Mouse (Mus musculus) heart, embryonic 16.5 days (tissue): ENCODE measurements around the gene Tmem125. TPM values are rescaled to one million over a fixed set of nuclear protein-coding genes. Genes with fewer than 3 reads are reported as not detected.
A peak's percentile ranks its signal among the peaks of the same experiment; 100 is the strongest.
"Not testable (repeated sequence)": the region's sequence is repeated elsewhere in the genome, so short reads cannot be mapped to it uniquely, and the experiment has no call there.

Experiments
- ATAC-seq: fragments of 200-750 bp; cut with Nextera tagmentation; replicated peaks from 2 replicates; pipeline ENCODE4 v1.8.0; 2017; ENCODE audit warnings: moderate number of reproducible peaks; ENCODE audit not compliant: insufficient read depth, low FRiP score; ENCODE audit errors: extremely low read depth
- H3K27ac ChIP-seq: fragments of 300-500 bp; sonication (generic); 2 replicates; pipeline ENCODE4 v1.5.1; 2014; ENCODE audit warnings: mild to moderate bottlenecking, low read length, control low read depth, moderate library complexity
- H3K27me3 ChIP-seq: fragments of 300-500 bp; sonication (generic); 2 replicates; pipeline ENCODE4 v1.6.1; 2014; ENCODE audit warnings: low read length, mixed read lengths; ENCODE audit not compliant: control insufficient read depth, insufficient read depth
- H3K36me3 ChIP-seq: fragments of 300-500 bp; sonication (generic); 2 replicates; pipeline ENCODE4 v1.6.1; 2014; ENCODE audit not compliant: control insufficient read depth, insufficient read depth
- H3K4me1 ChIP-seq: fragments of 300-500 bp; sonication (generic); 2 replicates; pipeline ENCODE4 v1.6.1; 2014; ENCODE audit warnings: low read length, mixed read lengths; ENCODE audit not compliant: control insufficient read depth, insufficient read depth
- H3K4me2 ChIP-seq: fragments of 300-500 bp; sonication (generic); 2 replicates; pipeline ENCODE4 v1.6.1; 2014; ENCODE audit warnings: low read depth, mild to moderate bottlenecking, control low read depth, low read length
- H3K4me3 ChIP-seq: fragments of 300-500 bp; sonication (generic); 2 replicates; pipeline ENCODE4 v1.5.1; 2014; ENCODE audit warnings: mild to moderate bottlenecking, control low read depth, low read length
- H3K9ac ChIP-seq: fragments of 300-500 bp; sonication (generic); 2 replicates; pipeline ENCODE4 v1.6.1; 2014; ENCODE audit warnings: low read length, control low read depth
- H3K9me3 ChIP-seq: fragments of 300-500 bp; sonication (generic); replicated peaks from 2 replicates; pipeline ENCODE4 v1.6.1; 2016; ENCODE audit warnings: low read length; ENCODE audit not compliant: control insufficient read depth
- WGBS: fragments of 180-500 bp; shearing (Covaris S2); extraction: QIAGEN DNeasy Blood & Tissue Kit; methylation state at CpG from one replicate; pipeline ENCODE4 v1.1.7; 2014; 5-methylcytosine and 5-hydroxymethylcytosine counted together
- polyA plus RNA-seq: library from polyadenylated mRNA; unstranded; fragments of >200 nt; fragmentation: Nextera tagmentation; extraction: Ambion mirVana; gene quantifications from 2 replicates; pipeline ENCODE4 v1.2.1, GENCODE M21; 2015

Gene Tmem125
- polyA plus RNA-seq, 1 experiment from 2014 or later, result 0.80 TPM

DNA sequence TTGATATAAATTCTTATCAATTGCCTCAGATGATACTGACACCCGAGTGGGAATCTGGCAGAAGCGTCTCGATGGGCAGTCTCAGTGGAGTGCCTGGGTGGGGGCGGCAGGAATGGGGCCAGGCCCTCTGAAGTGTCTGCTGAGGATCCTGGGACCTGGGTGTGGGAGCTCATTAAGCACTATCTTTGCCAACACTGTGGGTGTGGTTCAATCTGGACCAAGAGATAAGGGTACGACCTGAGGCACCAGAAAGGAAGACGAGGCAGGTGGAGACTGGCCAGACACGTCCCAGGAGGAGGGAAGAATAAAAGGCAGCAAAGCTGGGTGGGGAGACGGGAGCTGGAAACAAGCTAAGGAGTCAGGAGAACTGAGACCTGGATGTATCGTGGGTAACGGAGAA is 24.9 kb upstream of the Tmem125 start:
- no peaks in the 10 kb centered on the region for H3K4me1 ChIP-seq
- H3K27me3 ChIP-seq, result peaks cover 18% of the 10 kb centered on the region
- WGBS, result 34% methylated on average over 10 of the region's 10 CpGs
- no peak overlapping the region for H3K27ac ChIP-seq
- no peak for ATAC-seq
- H3K9me3 ChIP-seq, result no peaks in the 10 kb centered on the region
- H3K9ac ChIP-seq, result no peak overlapping the region
- no peaks in the 10 kb centered on the region for H3K36me3 ChIP-seq
- H3K4me2 ChIP-seq, result no peak overlapping the region
- H3K4me3 ChIP-seq, result no peak overlapping the region

DNA sequence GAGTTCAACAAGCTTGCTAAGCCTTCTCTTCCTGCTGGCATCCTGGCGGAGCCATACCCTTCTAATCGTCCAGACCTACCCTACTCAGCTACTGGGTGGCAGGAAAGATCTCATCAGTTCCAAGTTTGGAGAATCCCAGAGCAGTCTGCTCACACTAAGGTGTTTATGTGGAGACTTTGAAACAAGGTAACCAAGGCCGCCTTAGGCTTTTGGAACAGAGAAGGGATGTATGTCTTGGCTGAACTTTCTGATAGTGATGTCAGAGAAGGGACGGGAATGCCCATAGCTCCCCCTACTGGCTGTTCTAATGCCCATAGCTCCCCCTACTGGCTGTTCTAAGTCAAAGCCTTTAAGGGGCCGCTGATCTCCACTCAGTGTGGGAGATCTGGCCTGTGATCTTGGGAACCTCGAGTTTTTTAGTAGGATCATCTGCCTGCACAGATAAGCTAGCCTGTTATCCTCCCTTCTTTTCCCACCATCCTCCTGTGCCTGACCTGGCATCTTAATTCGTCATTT is 22.4 kb upstream of the Tmem125 start:
- no peaks in the 10 kb centered on the region for H3K9me3 ChIP-seq
- H3K4me1 ChIP-seq, result no peaks in the 10 kb centered on the region
- ATAC-seq, result no peak
- no peak overlapping the region for H3K9ac ChIP-seq
- H3K27ac ChIP-seq, result no peak overlapping the region
- WGBS, result 34% methylated on average over 7 of the region's 7 CpGs
- peaks cover 8% of the 10 kb centered on the region; the same call in 1 of the 2 replicates for H3K27me3 ChIP-seq
- H3K4me2 ChIP-seq, result no peak overlapping the region
- no peaks in the 10 kb centered on the region for H3K36me3 ChIP-seq
- no peak overlapping the region for H3K4me3 ChIP-seq

DNA sequence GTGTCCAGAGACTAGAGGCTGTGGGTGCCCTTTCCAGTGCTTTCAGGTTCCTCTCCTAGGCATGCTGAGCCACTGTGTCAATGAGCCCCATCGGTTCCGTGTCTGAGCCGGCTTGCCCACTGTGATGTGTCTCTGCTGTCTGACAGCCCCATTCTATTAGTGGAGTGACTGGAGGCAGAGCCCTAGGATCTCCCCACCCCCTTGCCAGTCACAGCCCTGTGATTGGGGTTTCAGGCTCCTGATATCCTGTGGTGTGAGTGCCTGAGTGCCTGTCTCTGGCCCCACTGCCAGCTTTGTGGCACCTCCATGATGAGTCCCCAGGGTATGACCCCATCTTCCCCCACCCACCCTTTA is 21.1 kb upstream of the Tmem125 start:
- Histone ChIP-seq H3K4me2 (no peak overlapping the region), H3K9me3 (no peaks in the 10 kb centered on the region), H3K27ac (no peak overlapping the region), H3K4me3 (no peak overlapping the region), H3K27me3 (peaks cover 8% of the 10 kb centered on the region; the same call in 1 of the 2 replicates), H3K4me1 (no peaks in the 10 kb centered on the region), H3K9ac (no peak overlapping the region), H3K36me3 (no peaks in the 10 kb centered on the region)
- 64% methylated on average over 3 of the region's 3 CpGs for WGBS
- ATAC-seq, result no peak

DNA sequence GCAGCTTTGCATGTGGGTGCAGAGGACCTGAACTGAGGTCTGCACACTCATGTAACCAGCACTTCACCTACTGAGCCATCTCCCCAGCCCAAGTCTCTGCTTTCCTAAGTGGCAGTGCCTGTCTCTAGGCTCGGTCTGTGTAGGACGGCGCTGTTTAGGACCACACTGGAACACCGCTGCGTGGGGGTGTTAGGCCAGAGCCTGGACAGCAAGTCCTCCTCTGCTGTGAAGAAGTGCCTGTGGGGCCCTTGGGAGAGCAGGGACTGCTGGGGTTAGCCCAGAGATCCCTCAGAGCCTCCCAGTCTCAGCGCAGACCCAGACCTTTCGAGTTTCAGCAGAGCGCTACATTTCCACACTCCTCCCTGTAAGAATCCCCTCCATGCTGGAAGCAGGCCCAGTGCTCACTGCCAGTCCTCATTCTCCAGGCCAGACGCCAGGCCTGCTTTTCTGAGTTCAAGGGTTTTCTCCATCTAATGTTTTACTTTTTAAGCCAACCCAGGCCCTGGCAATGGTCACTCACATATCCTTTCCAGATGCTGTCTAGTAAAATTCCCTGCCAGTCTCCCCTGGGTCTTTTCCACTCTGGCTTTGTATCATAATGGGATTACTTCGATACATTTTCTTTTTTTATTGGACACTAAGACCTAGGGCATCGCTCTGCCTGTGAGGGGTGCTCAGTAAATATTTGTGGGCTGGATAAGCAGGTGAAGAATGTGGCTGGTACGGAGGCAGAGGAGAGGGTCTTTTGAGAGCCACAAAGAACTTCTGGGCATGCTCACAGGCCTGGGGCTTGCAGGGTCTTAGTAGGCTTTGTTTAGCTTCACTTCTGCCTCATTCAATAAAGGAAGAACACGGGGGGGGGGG is 20.4 kb upstream of the Tmem125 start:
- Histone ChIP-seq H3K27ac (0 out of 2 replicates have a peak overlapping the region, but pooled peaks have one; percentile 20), H3K9ac (no peak overlapping the region), H3K27me3 (peaks cover 4% of the 10 kb centered on the region; the same call in 1 of the 2 replicates), H3K9me3 (no peaks in the 10 kb centered on the region), H3K36me3 (no peaks in the 10 kb centered on the region), H3K4me2 (no peak overlapping the region), H3K4me1 (no peaks in the 10 kb centered on the region), H3K4me3 (no peak overlapping the region)
- ATAC-seq, result peak; percentile 37; the same call in 1 of the 2 replicates
- 71% methylated on average over 13 of the region's 13 CpGs for WGBS

DNA sequence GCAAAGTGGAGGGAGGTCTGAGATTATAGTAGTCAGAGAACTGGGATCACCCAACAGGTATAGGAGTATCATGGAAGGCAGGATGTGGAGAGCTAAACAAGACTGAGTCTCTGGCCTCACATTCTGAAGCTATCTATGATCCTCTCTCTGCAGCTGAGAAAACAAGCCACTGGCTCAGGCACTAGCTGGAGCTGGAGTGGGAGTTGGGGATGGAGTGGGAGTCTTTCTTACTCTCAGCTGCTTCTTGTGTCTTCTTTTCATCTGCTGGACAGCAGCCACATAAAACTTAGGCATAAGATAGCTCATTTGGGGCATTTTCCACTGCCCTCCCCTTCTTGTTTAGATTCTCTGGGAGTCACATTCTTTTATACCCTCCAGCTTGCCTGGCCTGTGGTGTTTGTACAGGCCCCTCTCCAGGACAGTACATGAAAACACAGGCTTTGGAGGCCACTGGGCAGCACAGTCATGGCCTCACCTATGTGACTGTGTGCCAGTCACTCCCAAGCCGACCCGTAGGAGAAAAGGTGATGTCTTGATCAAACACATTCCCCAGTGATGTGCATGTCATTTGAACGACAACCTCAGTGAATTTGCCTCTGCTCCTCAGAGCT is 9.3 kb upstream of the Tmem125 start:
- 0 out of 2 replicates have a peak, but pooled peaks have one; percentile 28 for ATAC-seq

DNA sequence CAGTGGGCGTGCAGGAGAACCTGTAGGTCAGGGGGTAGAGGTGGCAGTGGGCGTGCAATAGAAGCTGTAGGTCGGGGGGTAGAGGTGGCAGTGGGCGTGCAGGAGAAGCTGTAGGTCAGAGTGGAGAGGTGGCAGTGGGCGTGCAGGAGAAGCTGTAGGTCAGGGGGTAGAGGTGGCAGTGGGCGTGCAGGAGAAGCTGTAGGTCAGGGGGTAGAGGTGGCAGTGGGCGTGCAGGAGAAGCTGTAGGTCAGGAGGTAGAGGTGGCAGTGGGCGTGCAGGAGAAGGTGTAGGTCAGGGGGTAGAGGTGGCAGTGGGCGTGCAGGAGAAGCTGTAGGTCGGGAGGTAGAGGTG is 4.3 kb upstream of the Tmem125 start:
- not testable (repeated sequence) for H3K27me3 ChIP-seq, H3K36me3 ChIP-seq, H3K4me1 ChIP-seq, H3K9ac ChIP-seq, H3K27ac ChIP-seq, H3K9me3 ChIP-seq, H3K4me3 ChIP-seq, ATAC-seq, H3K4me2 ChIP-seq
- 82% methylated on average over 10 of the region's 10 CpGs for WGBS

More for the DNA sequence above, 9.3 kb upstream of the Tmem125 start:
- H3K4me1 ChIP-seq, result no peaks in the 10 kb centered on the region
- no peak overlapping the region for H3K9ac ChIP-seq
- no peak overlapping the region for H3K4me2 ChIP-seq
- H3K27ac ChIP-seq, result no peak overlapping the region
- no peaks in the 10 kb centered on the region for H3K9me3 ChIP-seq
- WGBS, result 60% methylated on average over 3 of the region's 3 CpGs
- no peak overlapping the region for H3K4me3 ChIP-seq
- no peaks in the 10 kb centered on the region for H3K36me3 ChIP-seq
- no peaks in the 10 kb centered on the region for H3K27me3 ChIP-seq

DNA sequence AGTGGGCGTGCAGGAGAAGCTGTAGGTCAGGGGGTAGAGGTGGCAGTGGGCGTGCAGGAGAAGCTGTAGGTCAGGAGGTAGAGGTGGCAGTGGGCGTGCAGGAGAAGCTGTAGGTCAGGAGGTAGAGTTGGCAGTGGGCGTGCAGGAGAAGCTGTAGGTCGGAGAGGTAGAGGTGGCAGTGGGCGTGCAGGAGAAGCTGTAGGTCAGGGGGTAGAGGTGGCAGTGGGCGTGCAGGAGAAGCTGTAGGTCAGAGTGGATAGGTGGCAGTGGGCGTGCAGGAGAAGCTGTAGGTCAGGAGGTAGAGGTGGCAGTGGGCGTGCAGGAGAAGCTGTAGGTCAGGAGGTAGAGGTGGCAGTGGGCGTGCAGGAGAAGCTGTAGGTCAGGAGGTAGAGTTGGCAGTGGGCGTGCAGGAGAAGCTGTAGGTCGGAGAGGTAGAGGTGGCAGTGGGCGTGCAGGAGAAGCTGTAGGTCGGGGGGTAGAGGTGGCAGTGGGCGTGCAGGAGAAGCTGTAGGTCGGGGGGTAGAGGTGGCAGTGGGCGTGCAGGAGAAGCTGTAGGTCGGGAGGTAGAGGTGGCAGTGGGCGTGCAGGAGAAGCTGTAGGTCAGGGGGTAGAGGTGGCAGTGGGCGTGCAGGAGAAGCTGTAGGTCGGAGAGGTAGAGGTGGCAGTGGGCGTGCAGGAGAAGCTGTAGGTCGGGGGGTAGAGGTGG is 3.7 kb upstream of the Tmem125 start:
- WGBS, result 84% methylated on average over 22 of the region's 23 CpGs

DNA sequence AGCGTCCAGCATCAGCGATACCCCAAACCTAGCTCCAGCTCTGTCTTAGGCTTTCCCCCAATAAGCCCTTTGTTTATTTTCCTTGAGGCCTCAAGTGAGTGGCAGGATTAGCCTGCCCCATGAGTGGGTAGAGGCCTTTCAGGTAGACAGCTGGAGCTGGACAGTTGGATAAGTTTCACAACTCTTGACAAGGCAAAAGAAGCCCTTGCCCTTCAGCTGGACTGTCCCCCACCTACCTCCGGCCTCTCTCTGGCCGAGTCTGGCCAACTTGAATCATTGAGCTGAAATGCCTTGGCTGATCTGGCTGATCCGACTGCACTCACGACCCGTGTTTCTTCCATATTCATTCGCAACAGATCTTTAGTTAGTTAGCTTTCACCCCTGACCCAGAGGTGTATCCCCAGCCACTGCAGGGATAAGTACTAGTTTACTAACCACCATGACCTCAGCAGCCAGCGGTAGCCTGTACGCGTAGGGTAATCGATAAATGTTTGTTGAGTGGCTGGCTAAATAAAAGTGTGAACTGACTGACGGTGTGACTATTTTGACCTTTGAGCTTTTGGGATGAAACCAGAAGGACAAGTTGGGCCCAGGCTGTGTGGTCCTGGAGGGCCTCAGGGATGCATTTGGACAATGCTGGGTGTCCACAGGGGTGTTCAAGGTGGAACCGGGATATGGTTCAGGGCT is 740 bp upstream of the Tmem125 start:
- no peak overlapping the region for H3K27ac ChIP-seq
- H3K36me3 ChIP-seq, result no peaks in the 10 kb centered on the region
- no peak for ATAC-seq
- WGBS, result 77% methylated on average over 14 of the region's 14 CpGs
- no peak overlapping the region for H3K9ac ChIP-seq
- H3K4me1 ChIP-seq, result peaks cover 4% of the 10 kb centered on the region; the same call in 1 of the 2 replicates
- H3K4me2 ChIP-seq, result no peak overlapping the region
- no peak overlapping the region for H3K4me3 ChIP-seq
- H3K27me3 ChIP-seq, result peaks cover 8% of the 10 kb centered on the region; the same call in 1 of the 2 replicates
- peaks cover 2% of the 10 kb centered on the region; the same call in 1 of the 2 replicates for H3K9me3 ChIP-seq

More for the DNA sequence above, 3.7 kb upstream of the Tmem125 start:
- not testable (repeated sequence) for H3K27ac ChIP-seq, ATAC-seq, H3K27me3 ChIP-seq, H3K9me3 ChIP-seq, H3K4me1 ChIP-seq, H3K4me2 ChIP-seq, H3K9ac ChIP-seq, H3K4me3 ChIP-seq, H3K36me3 ChIP-seq
